Mouse (Mus musculus) lung, postnatal 0 days (tissue): Measurements from ENCODE around the gene Kat2a.

ENCODE experiments used
- CTCF ChIP-seq: IDR thresholded peaks from 2 replicates; pipeline ENCODE4 v1.5.1; 2016; ENCODE audit warnings: antibody characterized with exemption, mild to moderate bottlenecking
- EP300 ChIP-seq: IDR thresholded peaks from 2 replicates; pipeline ENCODE4 v1.6.1; 2016; ENCODE audit warnings: antibody characterized with exemption, mild to moderate bottlenecking, control low read depth

DNA sequence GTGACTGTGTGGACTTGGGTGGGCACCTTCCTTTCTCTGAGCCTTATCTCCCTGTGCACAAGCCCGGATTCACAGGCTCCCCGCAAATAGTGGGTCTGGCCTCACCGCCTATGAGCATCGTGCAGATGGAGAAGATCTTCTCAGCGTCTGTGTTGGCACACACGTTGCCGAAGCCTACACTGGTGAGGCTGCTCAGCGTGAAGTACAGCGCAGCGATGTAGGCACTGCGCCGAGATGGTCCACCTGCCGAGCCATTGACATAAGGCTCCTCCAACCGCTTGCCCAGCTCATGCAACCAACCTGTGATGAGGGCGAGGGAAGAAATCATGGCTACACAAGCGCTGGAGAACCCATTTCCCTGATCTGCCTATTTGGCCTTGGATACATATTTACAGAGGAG lies 37.9 kb upstream of the Kat2a start:
- TF ChIP-seq CTCF (no peak), EP300 (no peak)
